Mouse (Mus musculus): ENCODE measurements around the gene Rabgap1l. TPM values are rescaled to one million over a fixed set of nuclear protein-coding genes. Genes with fewer than 3 reads are reported as not detected.

Rabgap1l gene
- polyA plus RNA-seq, 1 experiment from 2014 or later: 53.5 TPM

- WGBS (ENCODE audit: insufficient replicate concordance): 56% methylated on average over 4 of the region's 4 CpGs
- H3K4me3 ChIP-seq (ENCODE audit: low read depth, low read length): no peak overlapping the region
- no peak overlapping the region for H3K4me2 ChIP-seq
- H3K36me3 ChIP-seq (ENCODE audit: control insufficient read depth, insufficient read depth, low read length): no peaks in the 10 kb centered on the region
- ATAC-seq (replicated peaks; ENCODE audit: insufficient number of reproducible peaks, low FRiP score, low TSS enrichment): no peak
- H3K4me1 ChIP-seq (ENCODE audit: control insufficient read depth, insufficient read depth, low read length): no peaks in the 10 kb centered on the region
- no peak overlapping the region for H3K27ac ChIP-seq (ENCODE audit: low read depth, low read length)
- no peaks in the 10 kb centered on the region for H3K9me3 ChIP-seq (replicated peaks; ENCODE audit: control insufficient read depth, low read length)
- H3K27me3 ChIP-seq (ENCODE audit: control insufficient read depth, insufficient read depth, low read length): no peaks in the 10 kb centered on the region
- no peak overlapping the region for H3K9ac ChIP-seq (ENCODE audit: low read depth, low read length)
Measured at GRCm38 (mm10) chr1:160231013-160231412, 562.0 kb downstream of the Rabgap1l start.

DNA sequence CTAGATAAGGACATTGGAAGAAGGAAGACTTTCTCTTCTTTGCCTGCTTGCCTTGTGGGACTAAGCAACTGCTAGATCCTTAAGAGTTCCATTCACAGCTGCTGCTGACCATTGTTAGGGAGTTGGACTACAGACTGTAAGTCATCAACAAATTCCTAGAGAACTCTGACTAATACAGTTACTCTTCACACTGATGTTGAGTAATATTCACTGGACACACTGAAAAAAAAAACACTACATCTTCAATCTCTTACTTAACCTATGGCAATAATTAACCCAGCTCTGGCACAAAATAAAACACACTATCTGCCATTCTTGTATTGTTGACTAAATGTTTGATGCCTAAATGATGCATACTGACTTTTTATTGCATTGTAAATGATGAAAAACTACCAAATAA lies 565.2 kb downstream of the Rabgap1l start:
- Histone ChIP-seq H3K4me1 (ENCODE audit: control insufficient read depth, insufficient read depth, low read length) (no peaks in the 10 kb centered on the region), H3K27me3 (ENCODE audit: control insufficient read depth, insufficient read depth, low read length) (no peaks in the 10 kb centered on the region), H3K9ac (ENCODE audit: low read depth, low read length) (no peak overlapping the region), H3K9me3 (replicated peaks; ENCODE audit: control insufficient read depth, low read length) (no peaks in the 10 kb centered on the region), H3K4me2 (no peak overlapping the region), H3K4me3 (ENCODE audit: low read depth, low read length) (no peak overlapping the region), H3K36me3 (ENCODE audit: control insufficient read depth, insufficient read depth, low read length) (no peaks in the 10 kb centered on the region), H3K27ac (ENCODE audit: low read depth, low read length) (no peak overlapping the region)
- ATAC-seq (replicated peaks; ENCODE audit: insufficient number of reproducible peaks, low FRiP score, low TSS enrichment): no peak

DNA sequence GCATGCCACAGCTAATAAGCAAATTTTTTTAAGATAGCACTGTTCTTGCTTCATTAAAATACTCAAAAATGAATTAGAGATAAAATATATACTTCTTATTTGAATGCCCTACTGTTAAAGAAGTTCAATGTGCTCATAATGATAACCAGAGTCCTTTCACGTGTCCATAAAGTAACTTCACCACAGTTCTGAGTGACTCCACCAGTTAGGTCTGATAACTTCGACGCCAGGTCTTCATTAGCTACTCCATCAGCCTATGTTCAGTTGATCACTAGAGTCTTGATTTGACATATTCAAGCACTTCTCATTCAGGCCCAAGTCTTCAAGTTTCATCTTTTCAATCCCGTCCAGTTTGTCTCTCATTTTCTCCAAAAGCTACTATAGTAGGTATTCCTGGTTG lies 565.8 kb downstream of the Rabgap1l start:
- Histone ChIP-seq H3K27ac (ENCODE audit: low read depth, low read length) (no peak overlapping the region), H3K27me3 (ENCODE audit: control insufficient read depth, insufficient read depth, low read length) (no peaks in the 10 kb centered on the region), H3K36me3 (ENCODE audit: control insufficient read depth, insufficient read depth, low read length) (no peaks in the 10 kb centered on the region), H3K9me3 (replicated peaks; ENCODE audit: control insufficient read depth, low read length) (no peaks in the 10 kb centered on the region), H3K4me1 (ENCODE audit: control insufficient read depth, insufficient read depth, low read length) (no peaks in the 10 kb centered on the region), H3K4me2 (no peak overlapping the region), H3K4me3 (ENCODE audit: low read depth, low read length) (no peak overlapping the region), H3K9ac (ENCODE audit: low read depth, low read length) (no peak overlapping the region)
- 87% methylated on average over 4 of the region's 4 CpGs for WGBS (ENCODE audit: insufficient replicate concordance)
- no peak for ATAC-seq (replicated peaks; ENCODE audit: insufficient number of reproducible peaks, low FRiP score, low TSS enrichment)

DNA sequence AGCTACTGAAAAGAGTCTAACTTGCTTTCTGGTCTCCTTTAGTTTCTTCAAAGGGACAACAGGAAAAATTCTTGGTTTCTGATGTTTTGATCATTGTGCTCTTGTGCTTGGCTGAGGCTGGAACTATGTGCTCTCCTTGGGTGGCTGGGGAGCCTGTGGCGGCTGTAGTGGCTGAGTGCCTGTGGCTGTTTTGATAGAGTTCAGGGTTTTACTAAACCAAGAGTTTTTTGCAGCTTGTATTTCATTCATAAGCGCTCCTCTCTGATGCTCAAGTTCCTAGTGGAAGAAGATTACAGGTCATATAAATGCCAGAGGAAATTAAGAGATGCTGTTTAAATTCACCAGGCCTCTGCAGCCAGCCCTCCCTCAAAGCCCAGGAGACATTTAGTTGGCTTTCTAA lies 568.9 kb downstream of the Rabgap1l start:
- H3K4me1 ChIP-seq (ENCODE audit: control insufficient read depth, insufficient read depth, low read length): no peaks in the 10 kb centered on the region
- no peak for ATAC-seq (replicated peaks; ENCODE audit: insufficient number of reproducible peaks, low FRiP score, low TSS enrichment)
- no peaks in the 10 kb centered on the region for H3K9me3 ChIP-seq (replicated peaks; ENCODE audit: control insufficient read depth, low read length)
- no peak overlapping the region for H3K4me2 ChIP-seq
- no peak overlapping the region for H3K9ac ChIP-seq (ENCODE audit: low read depth, low read length)
- 69% methylated on average over 2 of the region's 2 CpGs for WGBS (ENCODE audit: insufficient replicate concordance)
- no peaks in the 10 kb centered on the region for H3K36me3 ChIP-seq (ENCODE audit: control insufficient read depth, insufficient read depth, low read length)
- no peak overlapping the region for H3K4me3 ChIP-seq (ENCODE audit: low read depth, low read length)
- H3K27me3 ChIP-seq (ENCODE audit: control insufficient read depth, insufficient read depth, low read length): no peaks in the 10 kb centered on the region
- no peak overlapping the region for H3K27ac ChIP-seq (ENCODE audit: low read depth, low read length)

DNA sequence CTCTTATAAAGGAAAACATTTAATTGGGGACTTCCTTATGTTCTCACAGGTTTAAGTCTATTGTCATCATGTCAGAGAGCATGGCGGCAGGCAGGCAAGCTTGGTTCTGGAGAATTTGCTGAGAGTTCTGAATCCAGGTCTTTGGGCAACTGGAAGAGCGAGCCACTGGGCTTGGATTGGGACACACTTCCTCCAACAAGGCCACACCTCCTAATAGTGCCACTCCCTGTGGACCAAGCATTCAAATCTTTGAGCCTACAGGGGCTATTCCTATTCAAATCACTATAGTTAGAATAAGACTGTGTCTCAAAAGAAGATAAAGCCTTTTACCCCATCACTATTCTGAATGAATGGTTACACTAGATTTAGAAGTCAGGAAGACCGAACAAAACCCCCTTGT lies 575.1 kb downstream of the Rabgap1l start:
- no peak overlapping the region for H3K27ac ChIP-seq (ENCODE audit: low read depth, low read length)
- H3K4me2 ChIP-seq: no peak overlapping the region
- H3K9me3 ChIP-seq (replicated peaks; ENCODE audit: control insufficient read depth, low read length): no peaks in the 10 kb centered on the region
- no peak for ATAC-seq (replicated peaks; ENCODE audit: insufficient number of reproducible peaks, low FRiP score, low TSS enrichment)
- WGBS (ENCODE audit: insufficient replicate concordance): 86% methylated on average over 3 of the region's 3 CpGs
- H3K27me3 ChIP-seq (ENCODE audit: control insufficient read depth, insufficient read depth, low read length): no peaks in the 10 kb centered on the region
- H3K4me3 ChIP-seq (ENCODE audit: low read depth, low read length): no peak overlapping the region
- H3K9ac ChIP-seq (ENCODE audit: low read depth, low read length): no peak overlapping the region
- no peaks in the 10 kb centered on the region for H3K36me3 ChIP-seq (ENCODE audit: control insufficient read depth, insufficient read depth, low read length)
- no peaks in the 10 kb centered on the region for H3K4me1 ChIP-seq (ENCODE audit: control insufficient read depth, insufficient read depth, low read length)

DNA sequence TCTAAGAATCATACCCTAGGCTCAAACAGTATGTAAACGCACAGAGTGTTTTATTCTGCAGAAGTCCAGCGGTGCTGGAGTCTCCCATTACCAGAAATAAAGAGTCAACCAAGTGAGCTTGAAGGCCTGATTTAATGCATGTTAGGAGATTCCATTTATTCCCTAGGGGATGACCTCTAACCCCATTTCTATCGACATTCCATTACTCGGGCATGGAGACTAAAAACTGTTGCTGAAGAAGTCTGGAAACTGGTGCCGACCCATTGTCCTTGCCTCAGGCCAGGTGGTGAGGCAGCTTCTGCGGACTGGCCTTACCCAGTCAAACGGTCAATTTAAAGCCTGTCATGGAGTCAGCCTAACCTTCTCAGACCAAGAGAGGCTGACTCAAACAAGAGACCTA lies 578.8 kb downstream of the Rabgap1l start:
- ATAC-seq (replicated peaks; ENCODE audit: insufficient number of reproducible peaks, low FRiP score, low TSS enrichment): no peak
- 90% methylated on average over 7 of the region's 7 CpGs for WGBS (ENCODE audit: insufficient replicate concordance)
- Histone ChIP-seq H3K9me3 (replicated peaks; ENCODE audit: control insufficient read depth, low read length) (no peaks in the 10 kb centered on the region), H3K4me1 (ENCODE audit: control insufficient read depth, insufficient read depth, low read length) (peaks cover 9% of the 10 kb centered on the region), H3K9ac (ENCODE audit: low read depth, low read length) (no peak overlapping the region), H3K27me3 (ENCODE audit: control insufficient read depth, insufficient read depth, low read length) (no peaks in the 10 kb centered on the region), H3K36me3 (ENCODE audit: control insufficient read depth, insufficient read depth, low read length) (no peaks in the 10 kb centered on the region), H3K4me3 (ENCODE audit: low read depth, low read length) (no peak overlapping the region), H3K4me2 (no peak overlapping the region), H3K27ac (ENCODE audit: low read depth, low read length) (no peak overlapping the region)

DNA sequence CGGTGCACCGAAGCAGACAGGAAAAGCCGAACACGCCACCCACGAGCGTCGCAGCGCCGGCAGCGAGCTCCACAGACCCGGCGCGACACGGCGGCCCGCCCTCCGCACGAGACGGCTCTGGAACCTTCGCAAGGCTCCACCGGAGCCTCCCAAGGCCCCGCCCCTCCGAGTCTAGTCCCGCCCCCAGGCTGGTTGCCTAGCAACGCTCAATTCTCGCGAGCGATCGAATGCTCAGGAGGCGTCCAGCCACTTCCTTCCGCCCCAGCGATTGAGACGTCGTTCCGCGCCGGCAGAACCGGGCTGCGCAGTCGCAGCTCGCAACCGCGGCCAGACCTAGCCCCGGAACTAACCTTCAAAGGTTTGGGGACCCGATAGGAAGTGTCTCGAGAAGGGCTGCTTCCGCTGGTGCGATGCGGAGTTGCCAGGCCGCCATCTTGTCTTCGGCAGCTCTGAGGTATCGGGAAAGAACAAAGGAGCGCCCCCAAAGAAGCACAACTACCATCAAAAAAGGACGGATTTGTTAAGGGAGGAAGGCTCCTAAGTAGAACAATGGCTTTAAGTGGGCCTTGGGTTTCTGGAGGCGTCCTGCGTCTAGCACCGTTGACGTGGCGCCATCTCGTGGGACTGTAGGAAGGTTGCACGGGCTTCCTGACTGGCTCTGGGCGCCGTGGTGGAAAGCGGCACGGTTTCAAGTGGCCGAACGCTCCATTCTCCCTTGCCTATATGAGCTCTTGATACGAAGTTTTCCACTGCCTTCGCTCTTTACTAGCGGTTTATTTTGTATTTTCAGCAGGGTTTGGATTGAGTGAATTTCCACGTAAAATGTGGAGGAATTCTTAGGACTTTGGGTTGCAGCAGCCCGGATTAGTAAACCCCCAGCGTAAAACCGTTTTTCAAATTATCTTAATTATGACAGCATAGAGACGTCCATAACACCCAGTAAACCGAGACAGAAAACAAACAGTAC lies 580.0 kb downstream of the Rabgap1l start, which contains the start of gene Cacybp:
Cacybp (minus strand) TSS at position 173 of the 967 bp plus-strand sequence.
- Histone ChIP-seq H3K36me3 (ENCODE audit: control insufficient read depth, insufficient read depth, low read length) (no peaks in the 10 kb centered on the region), H3K4me1 (ENCODE audit: control insufficient read depth, insufficient read depth, low read length) (peaks cover 9% of the 10 kb centered on the region), H3K9ac (ENCODE audit: low read depth, low read length) (peak within 1 kb of the TSS; percentile 92), H3K27ac (ENCODE audit: low read depth, low read length) (peak within 1 kb of the TSS; percentile 99), H3K4me2 (peak within 1 kb of the TSS; percentile 82), H3K27me3 (ENCODE audit: control insufficient read depth, insufficient read depth, low read length) (no peaks in the 10 kb centered on the region), H3K4me3 (ENCODE audit: low read depth, low read length) (peak within 1 kb of the TSS; percentile 79), H3K9me3 (replicated peaks; ENCODE audit: control insufficient read depth, low read length) (no peaks in the 10 kb centered on the region)
- under 1% methylated on average over 76 of the region's 76 CpGs for whole genome bisulfite sequencing (ENCODE audit: insufficient replicate concordance)
- ATAC-seq (replicated peaks; ENCODE audit: insufficient number of reproducible peaks, low FRiP score, low TSS enrichment): peak; percentile 97

- Histone ChIP-seq H3K9me3 (replicated peaks; ENCODE audit: control insufficient read depth, low read length) (no peaks in the 10 kb centered on the region), H3K27ac (ENCODE audit: low read depth, low read length) (peak overlapping the region; percentile 99), H3K4me2 (peak overlapping the region; percentile 75), H3K36me3 (ENCODE audit: control insufficient read depth, insufficient read depth, low read length) (0 out of 2 replicates have a peak, but pooled peaks cover 3% of the 10 kb centered on the region), H3K4me3 (ENCODE audit: low read depth, low read length) (peak overlapping the region; percentile 79), H3K27me3 (ENCODE audit: control insufficient read depth, insufficient read depth, low read length) (no peaks in the 10 kb centered on the region), H3K4me1 (ENCODE audit: control insufficient read depth, insufficient read depth, low read length) (peaks cover 9% of the 10 kb centered on the region), H3K9ac (ENCODE audit: low read depth, low read length) (peak overlapping the region; percentile 87)
- WGBS (ENCODE audit: insufficient replicate concordance): under 1% methylated on average over 44 of the region's 45 CpGs
- peak; percentile 50 for ATAC-seq (replicated peaks; ENCODE audit: insufficient number of reproducible peaks, low FRiP score, low TSS enrichment)
Measured at GRCm38 (mm10) chr1:160212123-160212691, 580.8 kb downstream of the Rabgap1l start.
